Mouse (Mus musculus): ENCODE measurements at regions not wholly inside any gene's neighbourhood (a gene's known extent, or its start where the extent isn't known, plus 50 kb on each side); places are given as distances from the start of the nearest gene placed in this dataset.

DNA sequence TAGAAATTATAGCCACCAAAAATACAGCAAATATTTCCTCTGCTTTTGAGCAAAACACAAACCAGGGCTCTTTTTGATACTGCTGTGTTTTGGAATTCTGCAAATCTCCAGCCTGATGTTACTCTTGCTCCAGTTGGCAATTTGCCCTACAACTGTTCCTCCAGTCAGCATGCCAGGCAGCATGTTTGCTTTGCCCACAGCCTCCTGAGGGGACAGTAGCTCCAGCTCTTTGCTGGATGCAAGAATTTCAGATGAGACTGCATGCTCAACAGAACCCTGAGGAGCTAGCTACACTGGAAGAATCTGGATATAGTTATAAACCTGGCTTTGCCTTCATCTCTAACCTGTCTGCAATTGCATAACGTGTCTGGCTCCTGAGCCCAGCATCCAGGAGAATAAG is 141.7 kb downstream of the Fam76b start:
- Histone ChIP-seq H3K4me3 (replicated peaks; ENCODE audit: extremely low read depth, low read depth, low read length) (no peak overlapping the region), H3K4me1 (ENCODE audit: control insufficient read depth, insufficient read depth, low read length) (no peaks in the 10 kb centered on the region; the same call in 1 of the 2 replicates)
- WGBS: 61% methylated on average over 1 of the region's 1 CpGs
- no peak for DNase-seq
- TF ChIP-seq CTCF (IDR thresholded peaks at IDR 0.05; ENCODE audit: insufficient read depth, low read length): no peak
- TF ChIP-seq POLR2A (IDR thresholded peaks at IDR 0.05; ENCODE audit: borderline replicate concordance, extremely low read depth, low read depth, low read length): no peak

DNA sequence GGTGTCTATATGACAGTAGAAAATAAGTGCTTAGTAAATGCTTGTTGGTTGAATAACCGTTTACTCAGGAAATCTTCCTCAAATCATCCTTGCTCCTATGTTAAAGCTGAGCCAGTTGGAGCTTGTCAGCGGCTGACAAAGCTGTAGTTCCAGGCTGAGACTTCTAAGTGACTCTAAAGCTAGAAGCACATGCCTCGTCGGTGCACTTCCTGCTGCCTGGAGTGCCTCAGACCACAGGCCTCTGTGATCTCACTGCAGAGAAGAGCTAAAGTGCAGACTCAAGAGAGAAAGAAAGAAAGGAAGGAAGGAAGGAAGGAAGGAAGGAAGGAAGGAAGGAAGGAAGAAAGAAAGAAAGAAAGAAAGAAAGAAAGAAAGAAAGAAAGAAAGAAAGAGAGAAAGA is 146.1 kb downstream of the Fam76b start:
- no peak for TF ChIP-seq POLR2A (IDR thresholded peaks at IDR 0.05; ENCODE audit: borderline replicate concordance, extremely low read depth, low read depth, low read length)
- TF ChIP-seq CTCF (IDR thresholded peaks at IDR 0.05; ENCODE audit: insufficient read depth, low read length): no peak
- 62% methylated on average over 4 of the region's 4 CpGs for WGBS
- H3K4me3 ChIP-seq (replicated peaks; ENCODE audit: extremely low read depth, low read depth, low read length): no peak overlapping the region
- no peak for DNase-seq
- no peaks in the 10 kb centered on the region; the same call in 1 of the 2 replicates for H3K4me1 ChIP-seq (ENCODE audit: control insufficient read depth, insufficient read depth, low read length)

DNA sequence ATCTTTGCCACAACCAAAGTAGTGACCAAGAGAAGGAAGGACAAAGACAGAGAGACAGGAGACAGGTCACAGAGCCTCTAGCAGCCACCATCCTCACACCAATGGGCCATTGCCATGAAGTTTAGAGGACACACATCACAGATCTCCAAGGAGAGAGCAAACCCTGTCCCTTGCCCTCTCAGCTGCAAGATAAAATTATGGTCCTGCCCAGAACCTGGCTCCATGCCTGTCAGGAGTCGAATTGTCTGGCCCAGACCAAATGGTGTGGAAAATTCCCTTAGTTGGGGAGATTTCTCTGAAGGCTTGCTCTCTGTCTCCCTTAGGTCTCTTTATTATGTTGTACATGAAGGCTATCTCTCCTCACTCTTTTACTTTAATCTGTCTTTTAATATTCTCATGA is 147.4 kb downstream of the Fam76b start:
- TF ChIP-seq CTCF (IDR thresholded peaks at IDR 0.05; ENCODE audit: insufficient read depth, low read length): no peak
- no peak for TF ChIP-seq POLR2A (IDR thresholded peaks at IDR 0.05; ENCODE audit: borderline replicate concordance, extremely low read depth, low read depth, low read length)
- Histone ChIP-seq H3K4me1 (ENCODE audit: control insufficient read depth, insufficient read depth, low read length) (no peaks in the 10 kb centered on the region), H3K4me3 (replicated peaks; ENCODE audit: extremely low read depth, low read depth, low read length) (no peak overlapping the region)
- no peak for DNase-seq
- 50% methylated on average over 1 of the region's 1 CpGs for WGBS

DNA sequence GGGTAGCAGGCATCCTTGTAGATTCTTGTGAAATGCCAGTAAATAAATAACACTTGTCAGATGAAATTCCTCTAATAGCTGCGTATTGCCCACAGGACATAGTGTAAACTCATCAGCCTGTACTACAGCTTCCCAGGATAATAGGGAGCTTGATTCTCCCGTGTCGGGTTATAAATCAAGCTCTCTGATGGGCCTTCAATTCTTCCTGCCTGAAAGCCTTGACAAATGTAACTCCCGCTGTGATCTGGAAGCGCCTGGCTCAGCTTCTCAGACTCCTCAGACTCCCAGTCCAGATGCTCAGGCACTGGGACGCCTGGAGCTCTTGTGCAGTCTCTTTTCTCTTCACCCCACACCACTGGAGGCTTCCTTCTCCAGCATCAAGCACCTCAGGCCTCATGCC is 151.3 kb downstream of the Fam76b start:
- 54% methylated on average over 6 of the region's 6 CpGs for WGBS
- H3K4me1 ChIP-seq (ENCODE audit: control insufficient read depth, insufficient read depth, low read length): no peaks in the 10 kb centered on the region
- H3K4me3 ChIP-seq (replicated peaks; ENCODE audit: extremely low read depth, low read depth, low read length): no peak overlapping the region
- DNase-seq: no peak
- TF ChIP-seq POLR2A (IDR thresholded peaks at IDR 0.05; ENCODE audit: borderline replicate concordance, extremely low read depth, low read depth, low read length): no peak

GRCm38 (mm10) chr9:13987486-13987885 is 160.0 kb downstream of the Fam76b start:
- no peak for DNase-seq
- 92% methylated on average over 8 of the region's 8 CpGs for WGBS
- no peak for TF ChIP-seq POLR2A (IDR thresholded peaks at IDR 0.05; ENCODE audit: borderline replicate concordance, extremely low read depth, low read depth, low read length)
- no peak for TF ChIP-seq CTCF (IDR thresholded peaks at IDR 0.05; ENCODE audit: insufficient read depth, low read length)
- H3K4me1 ChIP-seq (ENCODE audit: control insufficient read depth, insufficient read depth, low read length): no peaks in the 10 kb centered on the region
- no peak overlapping the region for H3K4me3 ChIP-seq (replicated peaks; ENCODE audit: extremely low read depth, low read depth, low read length)

- no peak for DNase-seq
- 55% methylated on average over 4 of the region's 4 CpGs for WGBS
- H3K4me1 ChIP-seq (ENCODE audit: control insufficient read depth, insufficient read depth, low read length): no peaks in the 10 kb centered on the region
Observed at GRCm38 (mm10) chr9:13988901-13989300, 161.4 kb downstream of the Fam76b start.

GRCm38 (mm10) chr9:13990960-13991359 is 163.4 kb downstream of the Fam76b start:
- no peak overlapping the region for H3K4me3 ChIP-seq (replicated peaks; ENCODE audit: extremely low read depth, low read depth, low read length)
- WGBS: 64% methylated on average over 7 of the region's 7 CpGs
- DNase-seq: no peak
- no peaks in the 10 kb centered on the region for H3K4me1 ChIP-seq (ENCODE audit: control insufficient read depth, insufficient read depth, low read length)
- TF ChIP-seq POLR2A (IDR thresholded peaks at IDR 0.05; ENCODE audit: borderline replicate concordance, extremely low read depth, low read depth, low read length): no peak
- TF ChIP-seq CTCF (IDR thresholded peaks at IDR 0.05; ENCODE audit: insufficient read depth, low read length): no peak

More at GRCm38 (mm10) chr9:13988901-13989300, 161.4 kb downstream of the Fam76b start:
- H3K4me3 ChIP-seq (replicated peaks; ENCODE audit: extremely low read depth, low read depth, low read length): no peak overlapping the region
- TF ChIP-seq CTCF (IDR thresholded peaks at IDR 0.05; ENCODE audit: insufficient read depth, low read length) (no peak), POLR2A (IDR thresholded peaks at IDR 0.05; ENCODE audit: borderline replicate concordance, extremely low read depth, low read depth, low read length) (no peak)

GRCm38 (mm10) chr9:13992728-13993127 is 165.2 kb downstream of the Fam76b start:
- WGBS: 84% methylated on average over 6 of the region's 6 CpGs
- TF ChIP-seq CTCF (IDR thresholded peaks at IDR 0.05; ENCODE audit: insufficient read depth, low read length) (no peak), POLR2A (IDR thresholded peaks at IDR 0.05; ENCODE audit: borderline replicate concordance, extremely low read depth, low read depth, low read length) (no peak)

DNA sequence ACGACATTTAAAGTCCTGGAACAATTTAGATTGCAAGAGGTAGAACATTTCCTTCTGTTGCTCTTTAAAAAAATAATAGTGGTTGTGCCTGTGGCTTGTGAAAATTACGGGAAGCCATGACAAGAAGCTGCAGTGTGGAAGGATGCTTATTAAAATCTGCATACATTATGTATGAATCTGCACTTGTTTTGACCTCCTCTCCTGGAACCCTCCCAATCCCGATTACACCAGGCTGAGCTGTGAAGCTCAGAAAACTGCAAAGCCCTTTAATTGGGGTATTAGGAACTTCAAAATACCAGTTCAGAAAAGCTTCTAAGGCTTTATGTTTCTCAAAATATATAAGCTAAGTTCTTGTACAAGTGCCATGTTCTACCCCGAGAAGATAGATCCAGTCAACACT is 171.8 kb downstream of the Fam76b start:
- DNase-seq: no peak
- Histone ChIP-seq H3K4me3 (replicated peaks; ENCODE audit: extremely low read depth, low read depth, low read length) (no peak overlapping the region), H3K4me1 (ENCODE audit: control insufficient read depth, insufficient read depth, low read length) (no peaks in the 10 kb centered on the region)
- WGBS: 81% methylated on average over 4 of the region's 4 CpGs
- TF ChIP-seq CTCF (IDR thresholded peaks at IDR 0.05; ENCODE audit: insufficient read depth, low read length): no peak
- no peak for TF ChIP-seq POLR2A (IDR thresholded peaks at IDR 0.05; ENCODE audit: borderline replicate concordance, extremely low read depth, low read depth, low read length)

More at GRCm38 (mm10) chr9:13992728-13993127, 165.2 kb downstream of the Fam76b start:
- Histone ChIP-seq H3K4me1 (ENCODE audit: control insufficient read depth, insufficient read depth, low read length) (no peaks in the 10 kb centered on the region), H3K4me3 (replicated peaks; ENCODE audit: extremely low read depth, low read depth, low read length) (no peak overlapping the region)
- no peak for DNase-seq

GRCm38 (mm10) chr9:14001517-14001916 is 174.0 kb downstream of the Fam76b start:
- Histone ChIP-seq H3K4me1 (ENCODE audit: control insufficient read depth, insufficient read depth, low read length) (no peaks in the 10 kb centered on the region), H3K4me3 (replicated peaks; ENCODE audit: extremely low read depth, low read depth, low read length) (no peak overlapping the region)
- DNase-seq: no peak
- WGBS: 83% methylated on average over 7 of the region's 7 CpGs
- TF ChIP-seq CTCF (IDR thresholded peaks at IDR 0.05; ENCODE audit: insufficient read depth, low read length): 0 out of 2 replicates have a peak, but pooled peaks have one; percentile 18
- no peak for TF ChIP-seq POLR2A (IDR thresholded peaks at IDR 0.05; ENCODE audit: borderline replicate concordance, extremely low read depth, low read depth, low read length)
